Mouse (Mus musculus) adrenal gland (tissue): ENCODE measurements around the gene Prkg1.

Source experiments
- intact Hi-C: fragments of 180-260 bp; cut with DNase I; formaldehyde crosslinking; loops from one replicate; pipeline ENCODE4 v1.15.1; 2025

Gene Prkg1

GRCm38 (mm10) chr19:31076106-31076505, 688.7 kb downstream of the Prkg1 start:
- intact Hi-C loops = no loop called here

DNA sequence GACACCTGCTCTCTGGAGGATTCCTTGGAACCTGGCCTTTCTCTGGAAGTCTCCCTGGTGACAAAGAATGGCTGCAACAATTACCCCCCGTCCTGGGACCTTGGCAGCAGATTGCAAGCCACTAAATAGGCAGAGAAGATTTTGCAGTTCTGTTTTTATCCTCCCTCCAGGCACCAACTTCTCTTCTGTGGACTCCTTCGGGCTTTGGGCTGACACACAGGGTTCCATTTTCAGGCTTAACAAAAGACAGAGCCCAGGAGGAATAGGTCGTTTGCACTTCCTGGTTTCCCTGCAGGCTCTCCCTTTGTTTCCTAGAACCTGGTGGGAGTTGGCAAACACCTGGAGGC, 690.1 kb downstream of the Prkg1 start:
- intact Hi-C loops = no loop called here

GRCm38 (mm10) chr19:31073959-31074716, 690.7 kb downstream of the Prkg1 start:
- intact Hi-C loops = no loop called here

GRCm38 (mm10) chr19:31065206-31065781, 699.5 kb downstream of the Prkg1 start:
- intact Hi-C loops = no loop called here

- intact Hi-C loops = no loop called here
Observed at GRCm38 (mm10) chr19:31064740-31065139, 700.1 kb downstream of the Prkg1 start.

DNA sequence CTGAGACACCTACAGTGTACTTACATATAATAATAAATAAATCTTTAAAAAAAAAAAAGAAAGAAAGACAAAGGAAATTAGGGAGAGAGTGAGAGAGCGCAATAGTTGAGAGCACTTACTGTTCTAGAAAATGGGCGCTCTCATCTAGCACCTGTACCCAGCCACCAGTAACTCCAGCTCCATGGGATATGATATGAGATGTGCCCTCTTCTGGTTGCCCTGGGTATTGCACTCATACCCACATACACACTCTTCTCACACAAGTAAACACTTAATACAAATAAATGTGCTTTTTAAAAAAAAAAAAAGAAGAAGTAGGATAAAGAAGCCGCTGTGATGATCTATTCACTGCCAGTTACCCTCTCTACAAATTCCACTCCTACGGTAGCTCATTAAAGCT, 718.2 kb downstream of the Prkg1 start:
- intact Hi-C loops = no loop called here

GRCm38 (mm10) chr19:31040948-31041847, 723.6 kb downstream of the Prkg1 start:
- intact Hi-C loops = no loop called here

DNA sequence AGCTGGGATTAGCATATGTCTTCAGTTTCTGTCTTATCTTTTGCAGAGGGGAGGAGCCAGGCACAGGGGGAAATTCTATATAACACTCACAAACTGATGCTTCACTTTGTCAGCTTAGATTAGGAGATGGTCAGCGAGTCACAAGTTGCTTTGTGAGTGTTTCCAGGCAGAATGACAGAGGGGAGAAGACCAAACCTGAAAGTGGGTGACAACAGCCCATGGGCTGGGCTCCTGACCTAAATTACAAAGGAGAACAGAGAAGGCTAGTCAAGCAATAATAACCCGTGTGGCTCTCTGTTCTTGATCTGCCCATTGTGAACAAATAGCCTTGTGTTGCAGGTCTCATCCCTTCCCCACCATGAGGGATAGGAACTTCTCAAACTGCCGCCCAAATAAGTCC, 725.9 kb downstream of the Prkg1 start:
- intact Hi-C loops = no loop called here

- intact Hi-C loops = no loop called here
Observed at GRCm38 (mm10) chr19:31031596-31031995, 733.2 kb downstream of the Prkg1 start.

DNA sequence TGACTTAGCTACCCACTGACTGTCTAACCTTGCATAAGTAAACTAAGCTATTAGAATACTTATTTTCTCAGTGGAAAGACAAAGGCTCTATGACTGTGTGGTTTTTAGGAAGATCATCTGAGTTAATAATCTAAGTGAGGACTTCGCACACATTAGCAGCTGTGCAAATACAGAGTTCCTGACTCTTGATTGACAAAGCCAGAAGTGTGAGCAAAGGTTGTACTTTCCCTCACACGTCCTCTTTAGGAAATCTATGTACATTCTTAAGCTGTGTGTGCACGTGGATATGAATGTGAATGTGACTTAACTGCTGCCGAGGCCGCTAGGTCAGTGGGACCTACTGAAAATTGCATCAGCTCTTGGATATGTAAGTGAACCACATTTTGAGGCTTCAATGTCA, 738.0 kb downstream of the Prkg1 start:
- intact Hi-C loops = no loop called here

GRCm38 (mm10) chr19:31011528-31012133, 753.2 kb downstream of the Prkg1 start:
- intact Hi-C loops = no loop called here

DNA sequence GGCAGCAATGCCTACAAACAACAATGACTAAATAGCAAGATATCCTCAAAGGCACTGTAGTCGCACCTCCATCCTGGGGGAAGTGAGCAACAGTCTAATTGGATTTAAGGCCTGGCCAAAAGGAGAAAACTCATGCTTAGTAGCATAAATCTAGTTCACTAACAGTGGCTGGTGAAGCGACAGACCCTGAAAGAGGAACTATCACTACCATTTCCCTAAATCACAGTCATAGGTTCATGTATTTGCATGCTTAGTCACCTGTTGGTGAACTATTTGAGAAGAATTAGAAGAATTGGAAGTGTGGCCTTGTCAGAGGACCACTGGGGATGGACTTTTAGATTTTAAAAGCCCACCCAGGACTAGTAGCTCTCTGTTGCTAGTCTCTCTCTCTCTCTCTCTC, 766.3 kb downstream of the Prkg1 start:
- intact Hi-C loops = no loop called here

DNA sequence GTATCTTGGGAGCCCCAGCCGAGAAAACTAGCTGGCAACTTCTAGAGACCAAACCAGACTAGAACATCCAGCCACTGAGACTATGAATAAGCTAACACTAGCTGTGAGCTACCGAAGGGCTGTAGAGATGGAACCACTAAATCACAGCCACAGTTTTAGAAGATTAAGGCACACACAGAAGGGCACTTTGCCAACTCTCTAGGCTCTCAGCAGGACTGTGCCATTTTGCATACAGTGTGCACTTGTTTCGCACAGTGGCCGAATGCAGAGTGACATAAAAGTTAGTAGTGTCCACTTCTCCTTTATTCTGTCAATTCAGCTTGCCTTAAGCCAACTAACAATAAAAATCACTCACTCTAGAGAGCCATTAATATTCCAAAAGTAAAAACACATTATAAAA, 774.4 kb downstream of the Prkg1 start:
- intact Hi-C loops = no loop called here

DNA sequence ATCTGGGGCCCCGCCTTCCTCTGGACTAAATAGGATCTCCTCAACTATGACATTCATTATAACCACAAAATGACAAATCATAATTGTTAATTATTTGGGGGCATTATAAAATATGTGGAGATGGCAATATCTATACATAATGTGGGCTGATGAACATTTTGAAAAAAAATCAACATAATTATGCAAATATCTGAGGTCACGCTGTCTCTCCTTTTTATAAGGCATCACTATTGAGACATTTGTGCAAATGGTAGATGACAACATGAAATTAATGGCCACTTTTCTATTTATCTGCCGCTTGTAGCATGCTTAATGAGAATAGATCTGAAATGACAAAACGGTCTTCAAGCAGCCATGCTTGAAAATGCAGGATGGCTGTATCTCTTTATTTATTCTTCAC, 782.4 kb downstream of the Prkg1 start:
- intact Hi-C loops = no loop called here

DNA sequence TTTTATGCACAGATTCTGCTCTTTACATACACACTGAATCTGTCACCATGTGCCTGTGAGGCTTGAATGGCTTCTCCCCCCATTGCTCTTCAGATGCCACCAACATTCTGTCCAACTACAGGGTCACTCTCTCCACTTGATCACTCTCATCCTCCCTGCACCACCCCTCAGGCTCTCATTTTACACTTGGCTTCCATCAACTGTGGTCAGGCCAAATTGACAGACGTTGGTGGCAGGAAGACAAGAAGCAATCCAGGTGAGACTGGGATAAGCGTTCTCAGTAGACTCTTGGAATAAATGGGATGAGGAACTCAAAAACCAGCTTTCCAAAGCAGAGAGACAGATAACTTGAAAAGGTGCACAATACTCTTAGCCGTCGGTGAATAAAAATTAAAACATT, 786.7 kb downstream of the Prkg1 start:
- intact Hi-C loops = no loop called here

GRCm38 (mm10) chr19:30950610-30951009, 814.2 kb downstream of the Prkg1 start:
- intact Hi-C loops = no loop called here

- intact Hi-C loops = no loop called here
Observed at GRCm38 (mm10) chr19:30948202-30948601, 816.6 kb downstream of the Prkg1 start.

- intact Hi-C loops = no loop called here
Observed at GRCm38 (mm10) chr19:30942369-30942992, 822.4 kb downstream of the Prkg1 start.

- intact Hi-C loops = no loop called here
Observed at GRCm38 (mm10) chr19:30938058-30938457, 826.8 kb downstream of the Prkg1 start.

DNA sequence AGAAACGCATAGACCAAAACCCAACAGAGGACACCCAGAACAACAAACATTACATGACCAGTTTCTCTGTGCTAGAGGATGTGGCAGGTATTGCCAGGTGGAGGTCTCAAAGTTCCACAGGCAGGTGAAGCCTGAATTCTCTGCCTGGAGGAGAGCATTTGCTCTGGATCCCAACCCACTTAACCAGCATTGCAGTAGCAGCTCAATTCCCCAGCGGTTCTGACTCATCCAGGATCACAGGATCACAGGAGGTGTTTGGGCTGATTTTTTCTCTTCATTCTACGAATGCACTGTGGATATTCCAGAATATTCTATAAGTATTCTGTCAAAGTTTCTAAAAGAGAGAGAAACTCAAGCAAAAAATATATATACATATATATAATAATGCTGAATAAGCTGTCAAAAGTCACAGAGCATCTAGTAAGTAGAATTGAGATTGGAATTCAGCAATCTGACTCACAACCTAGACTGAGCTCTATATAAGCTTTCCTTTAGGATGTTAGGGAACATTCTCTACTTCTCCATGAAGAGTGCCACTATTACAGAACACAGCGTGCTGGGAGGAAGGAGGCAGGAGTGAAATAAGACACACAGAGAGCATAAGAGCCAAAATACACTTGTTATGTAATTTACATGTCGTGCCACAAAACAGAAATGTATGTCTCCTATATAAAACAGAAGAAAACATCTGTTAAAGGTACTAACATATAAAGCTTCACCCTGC, 833.2 kb downstream of the Prkg1 start:
- intact Hi-C loops = no loop called here

DNA sequence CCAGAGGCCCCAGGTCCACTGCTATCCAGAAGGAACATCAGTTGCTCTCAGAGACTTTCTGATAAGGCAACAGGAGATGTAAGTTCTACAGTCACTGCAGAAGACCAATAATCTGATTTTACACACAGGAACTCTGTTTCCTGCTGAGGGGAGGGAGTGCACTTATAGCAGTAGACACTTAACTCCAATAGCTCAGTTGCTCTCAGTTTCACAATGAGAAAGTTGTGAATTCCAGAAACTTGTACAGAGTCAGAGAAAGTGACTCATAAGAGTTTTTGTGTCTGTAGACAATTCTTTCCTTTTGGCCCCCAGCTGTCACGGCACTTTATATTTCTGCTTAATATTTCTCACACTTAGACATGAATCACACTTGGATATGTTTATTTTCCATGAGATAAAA, 840.8 kb downstream of the Prkg1 start:
- intact Hi-C loops = no loop called here
